Mouse (Mus musculus) embryo, embryonic 9.5 days (tissue): ENCODE measurements around the gene Prodh2.

Experiments used
- DNase-seq: peaks from one replicate; pipeline ENCODE4 v3.0.0-alpha.2; 2017; ENCODE audit errors: extremely low spot score

The Prodh2 gene

GRCm38 (mm10) chr7:30549880-30550279 is 56.5 kb downstream of the Prodh2 start:
- no peak for DNase-seq

GRCm38 (mm10) chr7:30550603-30551002 is 57.2 kb downstream of the Prodh2 start:
- DNase-seq = no peak

- no peak for DNase-seq
These were observed 58.2 kb downstream of the Prodh2 start for GRCm38 (mm10) chr7:30551445-30552101.

GRCm38 (mm10) chr7:30552102-30553020 is 58.9 kb downstream of the Prodh2 start, which contains the start of the genes Hspb6 and Proser3:
TSS of gene Hspb6 (plus strand) at chr7:30552178.
TSS of gene Proser3 (minus strand) at chr7:30552299.
- DNase-seq = peak; percentile 95

- no peak for DNase-seq
These were observed 59.7 kb downstream of the Prodh2 start for GRCm38 (mm10) chr7:30553021-30553589.

GRCm38 (mm10) chr7:30553810-30554584 is 60.6 kb downstream of the Prodh2 start:
- no peak for DNase-seq

- no peak for DNase-seq
These were observed 63.6 kb downstream of the Prodh2 start for GRCm38 (mm10) chr7:30556894-30557536.

- DNase-seq = no peak
These were observed 64.6 kb downstream of the Prodh2 start for GRCm38 (mm10) chr7:30557901-30558514.

GRCm38 (mm10) chr7:30558656-30559442 is 65.4 kb downstream of the Prodh2 start:
- no peak for DNase-seq

- DNase-seq = peak; percentile 94
These were observed 66.1 kb downstream of the Prodh2 start, which contains the start of gene Lin37 for GRCm38 (mm10) chr7:30559443-30559954. TSS of gene Lin37 (minus strand) at chr7:30559838.

GRCm38 (mm10) chr7:30560296-30560695 is 66.9 kb downstream of the Prodh2 start:
- no peak for DNase-seq

GRCm38 (mm10) chr7:30562526-30563116 is 69.2 kb downstream of the Prodh2 start:
- peak; percentile 37 for DNase-seq
